Mouse (Mus musculus) C2C12 (cell line): ENCODE results near the gene Actr6. TPM values are rescaled to one million over a fixed set of nuclear protein-coding genes. Genes with fewer than 3 reads are reported as not detected.

Source experiments
- H3K27me3 ChIP-seq: one replicate; pipeline ENCODE4 v1.6.1; 2011; ENCODE audit not compliant: control insufficient read depth, insufficient read depth, insufficient read length
- H3K36me3 ChIP-seq: one replicate; pipeline ENCODE4 v1.6.1; 2011; ENCODE audit not compliant: control insufficient read depth, insufficient read depth
- H3K4me3 ChIP-seq: one replicate; pipeline ENCODE4 v1.5.1; 2011; ENCODE audit warnings: mild to moderate bottlenecking, control low read depth; ENCODE audit not compliant: poor library complexity, insufficient read depth, severe bottlenecking
- H3K79me2 ChIP-seq: one replicate; pipeline ENCODE4 v1.6.1; 2011; ENCODE audit not compliant: control insufficient read depth, insufficient read depth
- H3K79me3 ChIP-seq: one replicate; pipeline ENCODE4 v1.6.1; 2011; ENCODE audit warnings: low read depth, control low read depth
- H3ac ChIP-seq: one replicate; pipeline ENCODE3; 2011; ENCODE audit warnings: low read depth; ENCODE audit not compliant: control insufficient read depth, insufficient read length
- CEBPB ChIP-seq: IDR thresholded peaks from one replicate; pipeline ENCODE4 v1.6.1; 2011; ENCODE audit warnings: low read depth, mild to moderate bottlenecking, control low read depth, moderate library complexity
- CTCF ChIP-seq: IDR thresholded peaks from one replicate; pipeline ENCODE4 v1.5.1; 2011; ENCODE audit not compliant: control insufficient read depth, insufficient read depth, insufficient read length
- FOSL1 ChIP-seq: IDR thresholded peaks from one replicate; pipeline ENCODE4 v1.8.0; 2011; ENCODE audit warnings: mild to moderate bottlenecking, low read length; ENCODE audit not compliant: poor library complexity, insufficient read depth, severe bottlenecking
- MAX ChIP-seq: IDR thresholded peaks from one replicate; pipeline ENCODE4 v1.6.1; 2011; ENCODE audit warnings: mild to moderate bottlenecking, control low read depth
- MYOD1 ChIP-seq: IDR thresholded peaks from one replicate; pipeline ENCODE4 v1.6.1; 2011; ENCODE audit warnings: low read depth; ENCODE audit not compliant: control insufficient read depth, insufficient read length
- MYOG ChIP-seq: IDR thresholded peaks from one replicate; pipeline ENCODE4 v1.6.1; 2011; ENCODE audit not compliant: control insufficient read depth, insufficient read length; ENCODE audit errors: extremely low read depth
- USF1 ChIP-seq: IDR thresholded peaks from one replicate; pipeline ENCODE4 v1.6.1; 2011; ENCODE audit warnings: low read depth, mild to moderate bottlenecking, control low read depth, moderate library complexity
- polyA plus RNA-seq: library from polyadenylated mRNA; unstranded; fragments of >200 nt; fragmentation: generic; extraction: Trizol; gene quantifications from one replicate; pipeline ENCODE4 v1.2.1, GENCODE M21; 2012; ENCODE audit warnings: missing spikeins

The Actr6 gene
- polyA plus RNA-seq, 1 experiment: 4.2 TPM

DNA sequence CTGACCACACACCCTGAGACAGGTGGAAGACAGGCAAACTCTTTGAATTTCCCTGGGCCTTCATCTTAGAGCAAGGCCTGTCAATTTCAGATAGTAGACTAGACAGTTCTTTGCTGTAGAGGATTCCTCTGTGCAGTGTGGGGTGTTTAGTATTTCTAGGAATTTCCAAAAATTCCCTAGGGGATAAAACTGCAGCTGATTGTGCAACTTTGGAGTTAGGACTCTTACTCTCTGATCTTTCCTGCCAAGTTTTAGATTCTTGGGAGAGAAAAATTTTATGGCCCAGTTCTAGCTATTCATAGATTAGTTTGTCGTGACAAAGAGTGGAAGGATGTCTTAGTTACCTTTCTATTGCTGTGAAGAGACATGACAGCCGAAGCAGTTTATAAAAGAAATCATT is 16.5 kb upstream of the Actr6 start:
- Histone ChIP-seq H3ac (no peak overlapping the region), H3K79me2 (peaks cover 88% of the 10 kb centered on the region), H3K36me3 (no peaks in the 10 kb centered on the region), H3K79me3 (peaks cover 77% of the 10 kb centered on the region), H3K4me3 (no peak overlapping the region), H3K27me3 (no peaks in the 10 kb centered on the region)
- TF ChIP-seq CEBPB (peak; percentile 86), CTCF (no peak), FOSL1 (no peak)

- H3K79me3 ChIP-seq: peaks cover 71% of the 10 kb centered on the region
- no peak overlapping the region for H3ac ChIP-seq
- no peak overlapping the region for H3K4me3 ChIP-seq
- no peaks in the 10 kb centered on the region for H3K36me3 ChIP-seq
- TF ChIP-seq MYOD1 (no peak), FOSL1 (no peak), MAX (no peak), CTCF (no peak), USF1 (no peak), CEBPB (no peak), MYOG (no peak)
- peaks cover 81% of the 10 kb centered on the region for H3K79me2 ChIP-seq
- H3K27me3 ChIP-seq: no peaks in the 10 kb centered on the region
Observed at GRCm38 (mm10) chr10:89747911-89748310, 15.8 kb upstream of the Actr6 start.

DNA sequence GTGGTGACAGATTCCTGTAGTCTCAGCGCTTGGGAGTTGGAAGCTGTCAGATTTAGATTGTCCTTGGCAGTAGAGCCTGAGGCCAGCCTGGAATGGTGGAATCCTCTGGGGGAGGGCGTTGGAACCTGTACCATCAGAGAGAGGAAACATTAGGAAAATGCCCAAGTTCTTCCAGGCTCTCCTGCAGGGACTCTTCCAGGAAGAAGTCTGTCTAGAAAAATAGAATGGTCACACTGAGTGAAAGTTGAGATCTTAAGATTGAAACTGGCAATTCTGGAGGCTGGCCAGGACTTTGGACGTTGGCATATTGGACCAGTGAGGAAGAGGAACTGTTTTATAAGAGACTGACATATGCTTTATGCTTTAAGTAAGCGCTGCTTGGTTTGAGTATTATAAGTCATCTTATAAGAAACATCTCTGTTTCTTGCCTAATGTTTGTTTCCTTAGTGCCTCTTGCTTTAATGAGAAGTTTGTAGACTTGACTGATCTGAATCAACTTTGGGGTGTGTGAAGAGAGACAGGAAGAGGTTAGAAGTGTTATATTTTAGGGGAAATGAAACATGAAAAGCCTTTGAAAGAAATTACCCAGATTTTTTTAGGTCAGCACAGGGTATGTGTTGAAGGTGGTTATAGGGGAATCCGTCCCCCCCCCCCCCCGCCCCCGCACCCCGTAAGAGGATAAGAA is 15.3 kb upstream of the Actr6 start:
- no peaks in the 10 kb centered on the region for H3K36me3 ChIP-seq
- no peaks in the 10 kb centered on the region for H3K27me3 ChIP-seq
- peaks cover 66% of the 10 kb centered on the region for H3K79me3 ChIP-seq
- TF ChIP-seq CTCF (no peak), MYOD1 (no peak), USF1 (no peak), CEBPB (no peak), MYOG (no peak), MAX (no peak), FOSL1 (no peak)
- H3K79me2 ChIP-seq: peaks cover 76% of the 10 kb centered on the region
- no peak overlapping the region for H3ac ChIP-seq
- no peak overlapping the region for H3K4me3 ChIP-seq

GRCm38 (mm10) chr10:89746581-89746980 is 14.5 kb upstream of the Actr6 start:
- Histone ChIP-seq H3ac (no peak overlapping the region), H3K36me3 (no peaks in the 10 kb centered on the region), H3K4me3 (no peak overlapping the region), H3K79me2 (peaks cover 68% of the 10 kb centered on the region), H3K79me3 (peaks cover 58% of the 10 kb centered on the region), H3K27me3 (no peaks in the 10 kb centered on the region)
- TF ChIP-seq USF1 (no peak), CEBPB (no peak), FOSL1 (no peak), MYOD1 (no peak), CTCF (no peak), MAX (no peak), MYOG (no peak)

DNA sequence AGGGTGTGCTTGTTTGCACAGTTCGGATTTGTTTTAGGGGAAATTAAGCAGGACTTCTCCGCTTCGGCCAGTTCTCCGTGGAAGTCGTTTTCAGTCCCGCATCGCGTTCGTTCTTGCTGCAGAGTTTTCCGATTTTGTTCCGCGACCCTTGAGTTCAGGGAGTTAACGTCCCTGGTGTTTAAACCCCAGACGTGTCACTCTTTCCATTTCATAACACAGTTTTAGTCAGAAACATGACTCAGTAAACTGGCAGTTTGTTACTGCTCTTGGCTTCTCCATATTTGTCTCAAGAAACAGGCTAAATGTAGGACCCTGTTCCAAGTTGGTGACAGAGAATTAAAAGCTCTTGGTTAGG is 13.5 kb upstream of the Actr6 start:
- Histone ChIP-seq H3ac (peak overlapping the region; percentile 100), H3K79me3 (peaks cover 50% of the 10 kb centered on the region), H3K4me3 (peak overlapping the region; percentile 89), H3K36me3 (no peaks in the 10 kb centered on the region), H3K27me3 (no peaks in the 10 kb centered on the region), H3K79me2 (peaks cover 58% of the 10 kb centered on the region)
- TF ChIP-seq USF1 (no peak), MAX (no peak), MYOD1 (no peak), CTCF (no peak), MYOG (no peak), FOSL1 (no peak), CEBPB (no peak)
